Mouse (Mus musculus) bone marrow macrophage, adult 2 months (primary cell): Measurements from ENCODE around the gene Cgas.

Experiments
- CTCF ChIP-seq: IDR thresholded peaks from 2 replicates; pipeline ENCODE4 v1.5.1; 2012; ENCODE audit warnings: low read depth, mild to moderate bottlenecking, low read length, moderate library complexity
- POLR2A ChIP-seq: IDR thresholded peaks from 2 replicates; pipeline ENCODE4 v1.6.1; 2012; ENCODE audit warnings: mild to moderate bottlenecking, low read depth, low read length, borderline replicate concordance

- TF ChIP-seq POLR2A (no peak), CTCF (no peak)
These were observed 829 bp downstream of the Cgas start for GRCm38 (mm10) chr9:78442237-78442578.
